Mouse (Mus musculus): ENCODE data around the gene Sdc4. TPM values are rescaled to one million over a fixed set of nuclear protein-coding genes. Genes with fewer than 3 reads are reported as not detected.

Sdc4 gene
- polyA plus RNA-seq, 1 experiment from 2014 or later, result 11.3 TPM

DNA sequence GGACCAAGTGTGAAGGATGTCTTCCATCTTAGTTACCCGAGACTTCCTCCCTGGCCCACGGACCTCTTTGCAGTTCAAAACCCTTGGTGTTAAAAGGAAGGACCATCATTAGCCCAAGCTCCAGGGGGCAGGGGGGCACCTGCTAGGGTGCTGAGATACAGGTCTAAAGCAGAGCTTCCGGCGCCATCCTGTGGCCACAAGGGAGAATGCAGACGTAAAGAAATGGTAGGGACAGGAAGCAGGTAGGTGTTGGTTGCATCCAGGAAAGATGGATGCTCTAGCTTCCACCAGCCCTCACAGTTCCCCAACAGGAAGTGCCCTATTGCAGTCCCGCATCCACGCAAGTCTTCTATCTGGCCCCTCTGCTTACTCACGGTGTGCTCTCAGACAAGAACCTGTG, 56.7 kb downstream of the Sdc4 start:
- 14% methylated on average over 8 of the region's 8 CpGs for WGBS
- Histone ChIP-seq H3K4me3 (no peak overlapping the region), H3K9me3 (no peaks in the 10 kb centered on the region), H3K27me3 (peaks cover 52% of the 10 kb centered on the region), H3K27ac (replicated peaks) (no peak overlapping the region), H3K36me3 (no peaks in the 10 kb centered on the region), H3K9ac (replicated peaks) (no peak overlapping the region), H3K4me2 (replicated peaks) (no peak overlapping the region), H3K4me1 (peaks cover 20% of the 10 kb centered on the region)
- ATAC-seq (ENCODE audit: low FRiP score, low read depth), result no peak

DNA sequence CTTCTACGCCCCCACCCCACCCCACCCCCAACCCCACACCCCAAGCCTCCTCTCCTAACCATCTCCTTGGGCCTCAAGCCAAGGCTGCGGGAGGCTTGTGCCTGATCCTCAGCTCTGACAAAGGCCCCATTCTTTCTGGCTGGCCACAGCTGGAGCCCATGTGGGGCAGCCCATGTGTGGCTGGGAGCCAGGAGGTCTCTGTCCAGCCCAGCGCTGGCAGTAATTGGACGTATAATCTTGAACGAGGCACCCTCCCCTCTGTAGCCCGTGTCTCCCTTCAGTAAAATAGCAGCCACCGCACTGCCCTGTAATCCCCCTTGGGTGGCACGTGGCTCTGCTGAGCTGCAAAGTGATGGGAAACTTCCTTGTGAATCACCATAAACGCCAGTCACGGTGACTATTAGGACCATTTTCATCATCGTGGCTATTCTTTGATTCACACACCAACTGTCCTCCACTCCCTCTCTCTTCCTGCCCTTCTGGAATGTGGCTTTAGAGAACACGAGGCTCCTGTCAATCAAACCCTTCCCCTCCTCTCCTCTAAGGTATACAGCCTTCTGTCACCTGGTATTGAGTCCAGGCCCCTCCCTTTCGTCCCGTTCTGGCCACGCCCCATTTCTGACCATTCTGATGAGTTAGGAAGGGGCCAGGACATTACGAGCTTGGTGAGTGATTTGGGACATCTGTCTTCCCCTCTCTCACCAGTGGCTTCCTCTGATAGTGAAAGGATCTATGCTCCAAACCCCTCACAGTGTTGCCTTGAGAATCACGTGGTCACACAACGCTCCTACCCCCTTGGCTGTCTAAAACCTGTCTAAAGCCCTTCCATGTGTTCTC, 57.5 kb downstream of the Sdc4 start:
- H3K9ac ChIP-seq (replicated peaks), result no peak overlapping the region
- peak; percentile 81 for ATAC-seq (ENCODE audit: low FRiP score, low read depth)

DNA sequence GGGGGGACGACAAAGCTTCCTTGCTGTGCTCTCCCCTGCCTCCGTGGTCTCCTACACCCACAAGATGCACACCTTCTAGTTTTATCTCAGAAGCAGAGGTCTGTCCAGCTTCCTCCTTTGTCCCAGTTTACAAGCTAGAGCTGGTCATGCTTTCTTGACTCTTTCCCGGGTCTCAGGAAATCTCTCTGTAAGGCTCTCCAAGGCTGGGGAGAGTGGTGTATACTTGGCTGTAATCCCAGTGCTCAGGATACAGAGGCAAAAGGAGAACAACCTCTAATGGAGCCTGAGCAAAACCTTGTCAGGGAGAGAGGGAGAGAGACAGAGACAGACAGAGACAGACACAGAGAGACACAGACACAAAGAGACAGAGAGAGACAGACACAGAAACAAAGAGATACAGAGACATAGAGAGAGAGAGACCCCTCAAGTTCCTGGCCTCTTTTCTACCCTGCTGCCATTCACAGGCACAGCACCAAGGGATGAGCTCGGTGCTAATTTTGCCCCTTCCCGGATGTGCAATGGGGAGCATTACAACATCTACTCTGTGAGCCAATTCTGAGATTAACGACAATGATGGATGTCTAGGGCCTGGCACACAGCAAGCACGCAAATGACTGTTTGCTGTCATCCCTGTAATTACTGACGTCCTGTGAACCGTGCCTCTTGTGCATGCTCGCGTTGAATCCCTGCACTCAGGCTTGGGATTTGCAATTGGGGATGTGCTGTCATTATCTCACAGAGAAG, 59.9 kb downstream of the Sdc4 start:
- 73% methylated on average over 11 of the region's 11 CpGs for WGBS
- peaks cover 14% of the 10 kb centered on the region for H3K4me1 ChIP-seq
- H3K9me3 ChIP-seq, result no peaks in the 10 kb centered on the region
- no peak overlapping the region for H3K4me3 ChIP-seq
- H3K27ac ChIP-seq (replicated peaks), result no peak overlapping the region
- peaks cover 34% of the 10 kb centered on the region for H3K27me3 ChIP-seq
- ATAC-seq (ENCODE audit: low FRiP score, low read depth), result no peak
- H3K9ac ChIP-seq (replicated peaks), result no peak overlapping the region
- H3K36me3 ChIP-seq, result no peaks in the 10 kb centered on the region
- no peak overlapping the region for H3K4me2 ChIP-seq (replicated peaks)

More for the DNA sequence above, 57.5 kb downstream of the Sdc4 start:
- WGBS, result 9% methylated on average over 17 of the region's 18 CpGs
- Histone ChIP-seq H3K4me3 (no peak overlapping the region), H3K4me2 (replicated peaks) (peak overlapping the region; percentile 31), H3K27ac (replicated peaks) (peak overlapping the region; percentile 52; the same call in 1 of the 2 replicates), H3K9me3 (no peaks in the 10 kb centered on the region), H3K36me3 (no peaks in the 10 kb centered on the region), H3K4me1 (peaks cover 20% of the 10 kb centered on the region), H3K27me3 (peaks cover 49% of the 10 kb centered on the region)

DNA sequence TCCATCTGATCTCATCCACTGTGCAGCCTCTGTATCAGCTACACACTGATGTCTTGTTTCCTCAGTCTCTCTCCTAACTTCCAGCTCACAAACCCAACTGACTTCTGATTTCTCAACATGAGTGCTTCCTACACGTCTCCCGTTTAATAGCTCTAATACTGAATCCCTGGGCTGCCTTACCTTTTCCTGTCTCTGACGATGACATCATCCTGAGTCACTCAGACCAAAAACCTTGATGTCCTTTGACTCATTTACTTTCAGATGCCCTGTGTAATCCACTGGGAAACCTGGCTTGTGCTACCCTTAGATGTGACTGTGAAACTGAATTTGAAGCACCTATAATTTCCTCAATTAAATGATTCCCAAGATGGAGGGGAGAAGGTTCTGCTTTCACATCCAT, 60.7 kb downstream of the Sdc4 start:
- H3K9ac ChIP-seq (replicated peaks), result no peak overlapping the region
- H3K9me3 ChIP-seq, result no peaks in the 10 kb centered on the region
- no peak overlapping the region for H3K4me2 ChIP-seq (replicated peaks)
- H3K4me1 ChIP-seq, result peaks cover 11% of the 10 kb centered on the region
- ATAC-seq (ENCODE audit: low FRiP score, low read depth), result no peak
- WGBS, result 89% methylated on average over 3 of the region's 3 CpGs
- H3K4me3 ChIP-seq, result no peak overlapping the region
- H3K27ac ChIP-seq (replicated peaks), result no peak overlapping the region
- H3K27me3 ChIP-seq, result peaks cover 25% of the 10 kb centered on the region
- H3K36me3 ChIP-seq, result no peaks in the 10 kb centered on the region

DNA sequence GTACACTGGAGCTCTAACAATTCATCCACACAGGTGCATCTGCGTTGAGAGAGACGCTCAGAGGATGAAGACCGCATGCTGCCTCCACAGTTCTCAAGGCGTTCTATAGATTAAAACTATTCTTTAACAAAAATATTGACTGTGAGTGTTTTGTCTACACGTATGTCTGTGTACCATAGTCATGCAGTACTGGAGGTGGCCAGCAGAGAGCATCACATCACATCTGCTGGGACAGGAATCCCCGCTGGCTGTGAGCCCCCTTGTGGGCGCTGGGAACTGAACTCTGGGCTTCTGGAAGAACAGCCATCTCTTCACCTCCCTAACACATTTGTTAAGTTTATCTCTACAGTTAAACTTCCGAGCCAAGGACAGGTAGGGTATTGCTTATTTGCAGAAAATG, 62.0 kb downstream of the Sdc4 start:
- WGBS, result 75% methylated on average over 8 of the region's 8 CpGs
- peaks cover 11% of the 10 kb centered on the region for H3K4me1 ChIP-seq
- no peaks in the 10 kb centered on the region for H3K9me3 ChIP-seq
- no peak overlapping the region for H3K27ac ChIP-seq (replicated peaks)
- no peak overlapping the region for H3K9ac ChIP-seq (replicated peaks)
- H3K27me3 ChIP-seq, result peaks cover 13% of the 10 kb centered on the region
- no peak for ATAC-seq (ENCODE audit: low FRiP score, low read depth)
- no peak overlapping the region for H3K4me3 ChIP-seq
- no peak overlapping the region for H3K4me2 ChIP-seq (replicated peaks)
- no peaks in the 10 kb centered on the region for H3K36me3 ChIP-seq

DNA sequence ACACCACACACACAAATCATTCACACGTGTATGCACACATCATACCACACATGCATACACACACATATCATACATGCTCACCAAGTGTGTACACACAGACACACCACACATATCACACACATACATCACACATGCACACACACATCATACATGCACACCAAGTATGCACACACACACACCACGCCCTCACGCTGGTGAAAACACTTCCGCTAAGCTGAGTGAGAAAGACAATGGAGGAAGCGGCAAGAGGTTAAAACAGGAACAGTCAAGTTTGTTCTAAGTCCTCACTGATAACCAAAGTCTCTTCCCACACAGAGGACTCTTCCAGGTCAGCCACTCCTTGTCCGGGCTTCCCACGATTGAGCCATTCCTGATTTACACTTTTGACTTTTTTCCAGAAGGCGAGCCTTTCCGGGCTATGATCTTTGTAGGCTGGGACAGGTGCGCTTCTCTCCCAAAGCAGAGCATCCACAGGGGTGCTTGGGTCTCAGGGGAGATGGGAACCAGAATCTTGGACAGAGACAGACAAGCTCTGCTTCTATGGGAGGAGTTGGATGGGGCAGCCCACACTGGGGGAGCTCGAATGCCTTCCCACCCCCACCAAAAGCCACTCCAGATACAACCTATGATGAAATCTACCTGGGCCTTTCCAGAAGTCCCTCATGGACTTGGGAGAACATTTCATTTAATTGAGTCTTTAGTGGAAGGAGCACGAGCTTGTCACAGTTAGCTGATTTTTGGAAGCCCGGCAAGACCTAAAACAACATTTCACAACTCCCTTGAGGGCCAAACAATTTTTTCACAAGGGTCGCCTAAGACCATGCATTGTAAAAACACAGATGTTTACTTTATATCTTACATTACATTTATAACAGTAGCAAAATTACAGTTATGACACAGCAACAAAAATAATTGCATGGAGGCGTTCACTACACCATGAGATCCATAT, 65.9 kb downstream of the Sdc4 start:
- no peaks in the 10 kb centered on the region for H3K4me1 ChIP-seq
- H3K27ac ChIP-seq (replicated peaks), result no peak overlapping the region
- no peak overlapping the region for H3K9ac ChIP-seq (replicated peaks)
- no peak overlapping the region for H3K4me3 ChIP-seq
- no peaks in the 10 kb centered on the region for H3K36me3 ChIP-seq
- WGBS, result 92% methylated on average over 15 of the region's 15 CpGs
- no peaks in the 10 kb centered on the region for H3K9me3 ChIP-seq
- no peak for ATAC-seq (ENCODE audit: low FRiP score, low read depth)
- H3K4me2 ChIP-seq (replicated peaks), result no peak overlapping the region
- H3K27me3 ChIP-seq, result no peaks in the 10 kb centered on the region

Other genes with a start within 250 kb of the Sdc4 start
- not detected in 2 replicates for gene Wfdc15a, start 243.8 kb downstream of the Sdc4 start, polyA plus RNA-seq (2016; fragmentation: Nextera tagmentation; extraction: Ambion mirVana)
- gene Wfdc15b, start 222.2 kb downstream of the Sdc4 start, polyA plus RNA-seq (2016; fragmentation: Nextera tagmentation; extraction: Ambion mirVana), result not detected in 2 replicates
- gene Svs2, start 205.4 kb downstream of the Sdc4 start, polyA plus RNA-seq (2016; fragmentation: Nextera tagmentation; extraction: Ambion mirVana), result not detected in 2 replicates
- gene Svs3b, start 187.2 kb downstream of the Sdc4 start, polyA plus RNA-seq (2016; fragmentation: Nextera tagmentation; extraction: Ambion mirVana), result not detected in 2 replicates
- not detected in 2 replicates for gene Svs4, start 165.4 kb downstream of the Sdc4 start, polyA plus RNA-seq (2016; fragmentation: Nextera tagmentation; extraction: Ambion mirVana)
- gene Svs3a, start 154.6 kb downstream of the Sdc4 start, polyA plus RNA-seq (2016; fragmentation: Nextera tagmentation; extraction: Ambion mirVana), result not detected in 2 replicates
- gene Svs6, start 127.1 kb downstream of the Sdc4 start, polyA plus RNA-seq (2016; fragmentation: Nextera tagmentation; extraction: Ambion mirVana), result not detected in 2 replicates
- gene Svs5, start 111.1 kb downstream of the Sdc4 start, polyA plus RNA-seq (2016; fragmentation: Nextera tagmentation; extraction: Ambion mirVana), result not detected in 2 replicates
- gene Slpi, start 54.8 kb downstream of the Sdc4 start, polyA plus RNA-seq (2016; fragmentation: Nextera tagmentation; extraction: Ambion mirVana), result not detected in 2 replicates
- gene Rbpjl, start 40.7 kb downstream of the Sdc4 start, polyA plus RNA-seq (2016; fragmentation: Nextera tagmentation; extraction: Ambion mirVana), result 0.15 TPM in 1 of 2 replicates, not detected in the other
- gene Matn4, start 38.7 kb downstream of the Sdc4 start, polyA plus RNA-seq (2016; fragmentation: Nextera tagmentation; extraction: Ambion mirVana), result 2.8 and 13.5 TPM in 2 replicates
- gene Sys1, start 13.1 kb upstream of the Sdc4 start, polyA plus RNA-seq (2016; fragmentation: Nextera tagmentation; extraction: Ambion mirVana), result 68.8 and 69.6 TPM in 2 replicates
- 3.8 and 6.9 TPM in 2 replicates for gene Gm20458, start 17.1 kb upstream of the Sdc4 start, polyA plus RNA-seq (2016; fragmentation: Nextera tagmentation; extraction: Ambion mirVana)
- gene Trp53tg5, start 29.8 kb upstream of the Sdc4 start, polyA plus RNA-seq (2016; fragmentation: Nextera tagmentation; extraction: Ambion mirVana), result 0.19 TPM in 1 of 2 replicates, not detected in the other
- 4.7 and 6.0 TPM in 2 replicates for gene Dbndd2, start 42.2 kb upstream of the Sdc4 start, polyA plus RNA-seq (2016; fragmentation: Nextera tagmentation; extraction: Ambion mirVana)
- gene Pigt, start 53.6 kb upstream of the Sdc4 start, polyA plus RNA-seq (2016; fragmentation: Nextera tagmentation; extraction: Ambion mirVana), result 46.2 and 48.7 TPM in 2 replicates
- gene Wfdc2, start 118.5 kb upstream of the Sdc4 start, polyA plus RNA-seq (2016; fragmentation: Nextera tagmentation; extraction: Ambion mirVana), result 15.3 and 16.4 TPM in 2 replicates
- gene Spint3, start 129.6 kb upstream of the Sdc4 start, polyA plus RNA-seq (2016; fragmentation: Nextera tagmentation; extraction: Ambion mirVana), result not detected in 2 replicates
- gene Wfdc6a, start 141.6 kb upstream of the Sdc4 start, polyA plus RNA-seq (2016; fragmentation: Nextera tagmentation; extraction: Ambion mirVana), result not detected in 2 replicates
- not detected in 2 replicates for gene Eppin, start 149.7 kb upstream of the Sdc4 start, polyA plus RNA-seq (2016; fragmentation: Nextera tagmentation; extraction: Ambion mirVana)
- gene Wfdc6b, start 169.6 kb upstream of the Sdc4 start, polyA plus RNA-seq (2016; fragmentation: Nextera tagmentation; extraction: Ambion mirVana), result not detected in 2 replicates
- gene Wfdc8, start 169.7 kb upstream of the Sdc4 start, polyA plus RNA-seq (2016; fragmentation: Nextera tagmentation; extraction: Ambion mirVana), result not detected in 2 replicates
- gene Wfdc16, start 194.9 kb upstream of the Sdc4 start, polyA plus RNA-seq (2016; fragmentation: Nextera tagmentation; extraction: Ambion mirVana), result not detected in 2 replicates
- not detected in 2 replicates for gene Wfdc10, start 212.2 kb upstream of the Sdc4 start, polyA plus RNA-seq (2016; fragmentation: Nextera tagmentation; extraction: Ambion mirVana)
- gene Wfdc9, start 212.7 kb upstream of the Sdc4 start, polyA plus RNA-seq (2016; fragmentation: Nextera tagmentation; extraction: Ambion mirVana), result not detected in 2 replicates
- gene Wfdc11, start 230.2 kb upstream of the Sdc4 start, polyA plus RNA-seq (2016; fragmentation: Nextera tagmentation; extraction: Ambion mirVana), result not detected in 2 replicates
- not detected in 2 replicates for gene Wfdc13, start 241.2 kb upstream of the Sdc4 start, polyA plus RNA-seq (2016; fragmentation: Nextera tagmentation; extraction: Ambion mirVana)